Mouse (Mus musculus): ENCODE results near the gene Ccm2. TPM values are rescaled to one million over a fixed set of nuclear protein-coding genes. Genes with fewer than 3 reads are reported as not detected.
"Not testable (repeated sequence)": the region's sequence is repeated elsewhere in the genome, so short reads cannot be mapped to it uniquely, and the experiment has no call there.

Ccm2 gene
- polyA plus RNA-seq, 1 experiment from 2014 or later = 95.8 TPM

DNA sequence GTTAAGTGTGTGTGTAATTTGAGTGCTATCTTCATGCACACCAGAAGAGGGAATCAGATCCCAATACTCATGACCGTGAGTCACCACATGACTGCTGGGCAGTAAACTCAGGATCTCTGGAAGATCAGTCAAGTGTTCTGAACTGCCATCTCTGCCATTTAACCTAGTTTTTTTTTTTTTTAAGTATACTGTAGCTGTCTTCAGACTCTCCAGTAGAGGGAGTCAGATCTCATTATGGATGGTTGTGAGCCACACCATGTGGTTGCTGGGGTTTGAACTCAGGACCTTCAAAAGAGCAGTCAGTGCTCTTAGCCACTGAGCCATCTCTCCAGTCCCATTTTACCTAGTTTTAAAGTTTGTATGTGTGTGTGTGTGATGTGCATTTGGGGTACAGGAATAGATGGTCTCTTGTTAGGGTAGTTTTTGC, 23.0 kb upstream of the Ccm2 start:
- ATAC-seq (ENCODE audit: low FRiP score) = no peak
- Histone ChIP-seq H3K9ac (no peak overlapping the region), H3K9me3 (replicated peaks) (no peaks in the 10 kb centered on the region), H3K27ac (no peak overlapping the region), H3K4me2 (replicated peaks) (no peak overlapping the region), H3K4me3 (no peak overlapping the region), H3K36me3 (peaks cover 30% of the 10 kb centered on the region), H3K4me1 (peaks cover 22% of the 10 kb centered on the region), H3K27me3 (no peaks in the 10 kb centered on the region)
- 68% methylated on average over 1 of the region's 1 CpGs for WGBS

DNA sequence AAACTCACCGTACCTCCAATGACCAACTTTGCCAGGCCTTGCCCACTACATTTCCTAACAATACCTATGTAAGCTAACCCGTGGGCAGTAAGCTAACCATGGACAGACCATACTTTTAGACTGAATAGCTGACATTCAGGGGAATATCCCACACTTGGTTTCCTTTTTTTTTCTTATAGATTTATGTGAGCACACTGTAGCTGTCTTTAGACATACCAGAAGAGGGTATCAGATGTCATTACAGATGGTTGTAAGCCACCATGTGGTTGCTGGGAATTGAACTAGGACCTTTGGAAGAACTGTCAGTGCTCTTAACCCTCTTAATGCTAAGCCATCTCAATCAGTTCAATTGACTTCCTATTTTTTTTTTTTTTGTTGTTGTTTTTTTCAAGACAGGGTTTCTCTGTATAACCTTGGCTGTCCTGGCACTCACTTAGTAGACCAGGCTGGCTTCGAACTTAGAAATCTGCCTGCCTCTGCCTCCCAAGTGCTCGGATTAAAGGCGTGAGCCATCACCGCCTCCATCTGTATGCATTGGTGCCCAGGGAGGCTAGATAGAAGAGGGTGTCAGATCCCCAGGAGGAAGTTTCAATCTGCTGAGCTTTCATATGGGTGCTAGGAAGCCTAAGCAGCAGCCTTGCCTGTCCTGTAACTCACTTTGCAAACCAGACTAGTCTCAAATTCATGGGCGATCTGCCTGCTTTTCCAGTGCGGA, 22.4 kb upstream of the Ccm2 start:
- Histone ChIP-seq H3K27me3 (no peaks in the 10 kb centered on the region), H3K36me3 (peaks cover 30% of the 10 kb centered on the region), H3K4me1 (peaks cover 22% of the 10 kb centered on the region), H3K4me2 (replicated peaks) (no peak overlapping the region), H3K27ac (no peak overlapping the region), H3K4me3 (no peak overlapping the region), H3K9ac (no peak overlapping the region), H3K9me3 (replicated peaks) (no peaks in the 10 kb centered on the region)
- 88% methylated on average over 8 of the region's 8 CpGs for WGBS
- no peak for ATAC-seq (ENCODE audit: low FRiP score)

DNA sequence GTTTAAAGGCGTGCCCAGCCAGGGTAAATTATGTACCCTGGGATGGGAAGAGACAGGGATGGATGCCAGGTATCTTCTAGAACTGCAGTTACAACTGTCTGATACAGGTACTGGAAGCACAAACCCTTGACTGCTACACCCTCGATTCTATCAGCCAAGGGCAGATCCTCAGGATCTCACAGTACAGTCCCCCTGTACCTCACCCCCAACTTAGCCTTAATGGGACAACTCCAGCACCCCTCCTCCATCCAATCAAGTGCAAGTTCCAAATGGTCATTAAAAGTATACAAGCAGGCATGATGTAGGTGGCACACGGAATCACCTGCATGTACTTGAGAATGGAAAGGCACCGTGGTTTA, 21.8 kb upstream of the Ccm2 start:
- peaks cover 30% of the 10 kb centered on the region for H3K36me3 ChIP-seq
- 0 out of 2 replicates have a peak overlapping the region, but pooled peaks have one; percentile 12 for H3K27ac ChIP-seq
- no peak overlapping the region for H3K4me2 ChIP-seq (replicated peaks)
- H3K9ac ChIP-seq = no peak overlapping the region
- ATAC-seq (ENCODE audit: low FRiP score) = no peak
- 90% methylated on average over 4 of the region's 4 CpGs for WGBS
- no peaks in the 10 kb centered on the region for H3K9me3 ChIP-seq (replicated peaks)
- no peaks in the 10 kb centered on the region for H3K27me3 ChIP-seq
- no peak overlapping the region for H3K4me3 ChIP-seq
- H3K4me1 ChIP-seq = peaks cover 22% of the 10 kb centered on the region

- Histone ChIP-seq H3K9me3 (replicated peaks) (no peaks in the 10 kb centered on the region), H3K9ac (no peak overlapping the region), H3K36me3 (peaks cover 30% of the 10 kb centered on the region), H3K27ac (0 out of 2 replicates have a peak overlapping the region, but pooled peaks have one; percentile 12), H3K4me2 (replicated peaks) (no peak overlapping the region), H3K4me1 (peaks cover 22% of the 10 kb centered on the region), H3K27me3 (no peaks in the 10 kb centered on the region), H3K4me3 (no peak overlapping the region)
- ATAC-seq (ENCODE audit: low FRiP score) = no peak
- 81% methylated on average over 1 of the region's 1 CpGs for WGBS
Observed at GRCm38 (mm10) chr11:6525241-6525640, 21.4 kb upstream of the Ccm2 start.

DNA sequence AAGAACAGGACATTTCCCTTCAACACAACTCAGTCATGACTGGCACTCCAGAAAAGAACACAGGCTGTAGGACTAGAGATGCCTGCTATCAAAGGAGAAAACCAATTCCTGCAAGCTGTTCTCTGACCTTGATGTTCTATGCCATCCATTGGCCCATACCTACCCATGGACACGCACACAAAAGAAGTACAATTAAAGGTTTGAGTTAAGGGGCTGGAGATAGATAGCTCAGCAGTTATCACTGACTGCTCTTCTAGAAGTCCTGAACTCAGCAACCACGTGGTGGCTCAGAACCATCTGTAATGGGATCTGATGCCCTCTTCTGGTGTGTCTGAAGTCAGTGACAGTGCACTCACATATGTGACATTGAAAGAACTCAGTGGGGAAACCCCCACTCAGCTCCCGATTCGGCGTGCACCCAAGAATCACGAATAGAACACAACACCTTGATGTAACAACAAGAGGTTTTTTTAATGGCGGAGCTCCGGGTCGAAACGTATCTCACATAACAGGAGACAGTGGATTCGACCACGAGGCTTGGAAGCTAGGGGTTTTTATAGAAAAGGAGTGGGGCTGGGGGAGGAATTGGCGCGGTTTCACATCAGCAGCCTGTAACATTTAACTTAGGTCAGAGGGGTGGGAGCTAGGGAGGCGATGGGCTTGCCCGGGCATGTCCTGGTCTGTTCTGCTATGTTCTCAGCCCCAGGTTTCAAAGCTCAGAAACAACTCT, 20.0 kb upstream of the Ccm2 start:
- Histone ChIP-seq H3K9ac (peak overlapping the region; percentile 74; the same call in 1 of the 2 replicates), H3K4me1 (peaks cover 22% of the 10 kb centered on the region), H3K4me2 (replicated peaks) (peak overlapping the region; percentile 85), H3K4me3 (peak overlapping the region; percentile 55; the same call in 1 of the 2 replicates), H3K36me3 (peaks cover 30% of the 10 kb centered on the region)
- WGBS = 67% methylated on average over 12 of the region's 16 CpGs
- ATAC-seq (ENCODE audit: low FRiP score); H3K27ac ChIP-seq; H3K9me3 ChIP-seq (replicated peaks); H3K27me3 ChIP-seq: not testable (repeated sequence)

GRCm38 (mm10) chr11:6527256-6528185, 19.2 kb upstream of the Ccm2 start:
- Histone ChIP-seq H3K36me3 (peaks cover 30% of the 10 kb centered on the region), H3K27ac (peak overlapping the region; percentile 76; the same call in 1 of the 2 replicates), H3K4me3 (peak overlapping the region; percentile 55), H3K4me2 (replicated peaks) (peak overlapping the region; percentile 85), H3K9me3 (replicated peaks) (no peaks in the 10 kb centered on the region), H3K4me1 (peaks cover 22% of the 10 kb centered on the region), H3K9ac (peak overlapping the region; percentile 74), H3K27me3 (no peaks in the 10 kb centered on the region)
- ATAC-seq (ENCODE audit: low FRiP score) = peak; percentile 26; the same call in 1 of the 2 replicates
- WGBS = 20% methylated on average over 10 of the region's 10 CpGs

DNA sequence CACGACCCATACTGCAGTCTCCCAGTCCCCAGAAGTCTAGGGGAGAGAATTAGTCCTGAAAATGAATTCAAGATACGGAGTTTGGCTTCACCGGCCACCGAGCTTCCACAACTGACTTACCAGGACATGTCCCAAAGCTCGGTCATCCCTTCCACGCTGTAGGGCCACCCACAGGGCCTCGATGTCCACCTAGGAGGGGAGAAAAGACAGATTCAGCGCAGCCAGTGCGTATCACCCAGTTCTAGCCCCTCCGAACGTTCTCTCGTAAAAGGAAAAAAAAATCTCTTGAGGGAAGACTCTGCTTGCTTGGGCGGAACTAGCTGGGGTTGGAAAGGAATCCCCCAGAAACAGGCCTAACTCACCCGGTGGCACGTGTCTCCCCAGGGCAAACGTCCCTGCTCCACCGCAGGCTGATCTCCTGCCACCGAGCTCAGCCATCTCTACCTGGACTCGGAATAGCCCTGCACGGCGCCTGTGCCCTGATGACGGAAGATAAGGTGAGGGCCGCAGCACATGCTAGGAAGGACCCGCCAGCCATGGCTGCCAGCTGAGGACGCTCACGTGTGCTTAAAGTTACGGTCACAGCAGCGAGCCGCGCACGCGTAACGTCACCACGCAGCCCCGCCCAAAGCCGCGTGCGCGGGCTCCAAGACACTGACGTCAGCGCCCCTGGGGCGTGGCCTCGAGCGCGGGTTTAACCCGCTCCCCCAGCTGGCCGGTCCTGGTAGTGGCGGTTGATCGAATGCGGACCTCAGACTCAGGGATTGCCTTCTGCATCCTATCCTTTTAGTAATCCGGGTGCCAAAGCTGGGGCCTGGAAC, 18.3 kb upstream of the Ccm2 start:
- H3K9ac ChIP-seq = peak overlapping the region; percentile 74
- peak overlapping the region; percentile 55 for H3K4me3 ChIP-seq
- H3K4me1 ChIP-seq = peaks cover 22% of the 10 kb centered on the region
- WGBS = under 1% methylated on average over 51 of the region's 51 CpGs
- H3K9me3 ChIP-seq (replicated peaks) = no peaks in the 10 kb centered on the region
- peaks cover 30% of the 10 kb centered on the region for H3K36me3 ChIP-seq
- H3K4me2 ChIP-seq (replicated peaks) = peak overlapping the region; percentile 85
- peak overlapping the region; percentile 76 for H3K27ac ChIP-seq
- ATAC-seq (ENCODE audit: low FRiP score) = peak; percentile 97
- no peaks in the 10 kb centered on the region for H3K27me3 ChIP-seq

DNA sequence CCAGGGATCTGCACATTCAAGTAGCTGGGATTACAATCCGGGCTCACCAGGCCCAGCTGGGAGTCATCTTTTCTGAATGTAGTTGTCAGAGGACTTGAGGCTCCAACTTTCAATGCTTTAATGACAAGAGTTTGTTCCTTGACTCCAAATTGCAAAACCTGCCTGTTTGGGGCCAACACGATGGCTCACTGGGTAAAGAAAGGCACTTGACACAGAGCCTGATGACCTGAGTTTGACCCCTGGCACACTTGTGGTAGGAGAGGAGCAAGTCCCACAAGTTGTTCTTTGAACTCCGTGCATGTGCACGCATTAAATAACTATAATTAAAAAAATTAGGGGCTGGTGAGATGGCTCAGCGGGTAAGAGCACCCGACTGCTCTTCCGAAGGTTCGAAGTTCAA, 16.7 kb upstream of the Ccm2 start:
- Histone ChIP-seq H3K36me3 (peaks cover 17% of the 10 kb centered on the region), H3K27ac (no peak overlapping the region), H3K27me3 (no peaks in the 10 kb centered on the region), H3K4me2 (replicated peaks) (no peak overlapping the region), H3K9me3 (replicated peaks) (no peaks in the 10 kb centered on the region), H3K9ac (no peak overlapping the region), H3K4me3 (no peak overlapping the region), H3K4me1 (peaks cover 22% of the 10 kb centered on the region)
- WGBS = 94% methylated on average over 8 of the region's 8 CpGs
- no peak for ATAC-seq (ENCODE audit: low FRiP score)

GRCm38 (mm10) chr11:6530746-6531145, 15.9 kb upstream of the Ccm2 start:
- Histone ChIP-seq H3K9me3 (replicated peaks) (no peaks in the 10 kb centered on the region), H3K9ac (no peak overlapping the region), H3K4me2 (replicated peaks) (no peak overlapping the region), H3K27me3 (no peaks in the 10 kb centered on the region), H3K36me3 (peaks cover 10% of the 10 kb centered on the region), H3K4me1 (peaks cover 15% of the 10 kb centered on the region), H3K27ac (no peak overlapping the region), H3K4me3 (no peak overlapping the region)
- ATAC-seq (ENCODE audit: low FRiP score) = no peak
- WGBS = 91% methylated on average over 3 of the region's 3 CpGs

- Histone ChIP-seq H3K9ac (no peak overlapping the region), H3K9me3 (replicated peaks) (no peaks in the 10 kb centered on the region), H3K27ac (no peak overlapping the region), H3K36me3 (no peaks in the 10 kb centered on the region), H3K4me3 (no peak overlapping the region), H3K4me1 (peaks cover 12% of the 10 kb centered on the region), H3K27me3 (no peaks in the 10 kb centered on the region), H3K4me2 (replicated peaks) (no peak overlapping the region)
- WGBS = 82% methylated on average over 3 of the region's 3 CpGs
- ATAC-seq (ENCODE audit: low FRiP score) = no peak
Observed at GRCm38 (mm10) chr11:6544683-6545082, 2.0 kb upstream of the Ccm2 start.

DNA sequence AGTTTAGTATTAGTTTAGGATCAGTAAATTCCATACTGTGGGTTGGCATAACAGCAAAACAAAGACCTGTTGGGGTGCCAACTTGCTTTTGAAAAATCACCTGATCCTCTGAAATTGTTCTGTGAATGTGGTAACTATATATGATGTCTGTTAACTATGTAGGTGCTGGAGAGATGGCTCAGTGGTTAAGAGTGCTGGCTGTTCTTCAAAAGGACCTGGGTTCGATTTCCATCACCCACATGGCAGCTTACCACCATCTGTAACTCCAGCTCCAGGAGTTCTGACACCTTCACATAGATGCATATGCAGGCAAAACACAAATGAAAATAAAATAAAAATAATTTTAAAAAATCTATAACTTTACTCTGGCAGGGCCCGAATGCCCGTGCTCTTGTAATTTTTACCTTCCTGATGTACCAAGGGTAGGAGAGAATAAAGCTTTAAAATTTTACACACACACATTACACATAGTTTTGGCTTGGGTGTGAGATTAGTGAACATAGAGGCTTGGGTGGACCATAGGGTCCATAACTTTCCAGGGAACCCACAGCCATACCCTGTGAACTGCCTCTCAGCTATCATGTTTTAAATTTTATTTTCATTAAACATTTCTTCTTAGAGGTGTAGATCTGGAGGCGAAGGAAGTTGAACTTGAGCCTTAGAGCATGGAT, 1.4 kb upstream of the Ccm2 start:
- Histone ChIP-seq H3K9ac (no peak overlapping the region), H3K4me2 (replicated peaks) (no peak overlapping the region; the same call in 1 of the 2 replicates), H3K9me3 (replicated peaks) (no peaks in the 10 kb centered on the region), H3K4me1 (peaks cover 12% of the 10 kb centered on the region), H3K27ac (0 out of 2 replicates have a peak overlapping the region, but pooled peaks have one; percentile 95), H3K4me3 (no peak overlapping the region), H3K27me3 (no peaks in the 10 kb centered on the region), H3K36me3 (no peaks in the 10 kb centered on the region)
- WGBS = 98% methylated on average over 4 of the region's 4 CpGs
- ATAC-seq (ENCODE audit: low FRiP score) = no peak

All from hindbrain, embryonic 12.5 days (tissue).